Mouse (Mus musculus): ENCODE measurements at regions not wholly inside any gene's neighbourhood (a gene's known extent, or its start where the extent isn't known, plus 50 kb on each side); places are given as distances from the start of the nearest gene placed in this dataset.
"Not testable (repeated sequence)": the region's sequence is repeated elsewhere in the genome, so short reads cannot be mapped to it uniquely, and the experiment has no call there.

GRCm38 (mm10) chr10:120726369-120726768 is 172.5 kb downstream of the Msrb3 start:
- no peak for DNase-seq (ENCODE audit: low spot score in 2 of 2)

- DNase-seq (ENCODE audit: low spot score in 2 of 2), result no peak
Measured at GRCm38 (mm10) chr10:120721956-120722532, 176.9 kb downstream of the Msrb3 start.

- DNase-seq (ENCODE audit: low spot score in 2 of 2), result no peak
Measured at GRCm38 (mm10) chr10:120720981-120721380, 177.9 kb downstream of the Msrb3 start.

GRCm38 (mm10) chr10:120720061-120720460 is 178.8 kb downstream of the Msrb3 start:
- no peak for DNase-seq (ENCODE audit: low spot score in 2 of 2)

GRCm38 (mm10) chr10:120717159-120717567 is 181.7 kb downstream of the Msrb3 start:
- DNase-seq (ENCODE audit: low spot score in 2 of 2), result no peak

- DNase-seq (ENCODE audit: low spot score in 2 of 2), result no peak
Measured at GRCm38 (mm10) chr10:120716391-120716790, 182.5 kb downstream of the Msrb3 start.

- no peak for DNase-seq (ENCODE audit: low spot score in 2 of 2)
Measured at GRCm38 (mm10) chr10:120707771-120708750, 190.8 kb downstream of the Msrb3 start.

GRCm38 (mm10) chr10:120706684-120707290 is 192.1 kb downstream of the Msrb3 start:
- no peak for DNase-seq (ENCODE audit: low spot score in 2 of 2)

GRCm38 (mm10) chr10:120701833-120702232 is 197.1 kb downstream of the Msrb3 start:
- peak; percentile 25 to 57 for DNase-seq (ENCODE audit: low spot score in 2 of 2)

GRCm38 (mm10) chr10:120697275-120697856 is 201.5 kb downstream of the Msrb3 start:
- no peak for DNase-seq (ENCODE audit: low spot score in 2 of 2)

GRCm38 (mm10) chr10:120696481-120696880 is 202.4 kb downstream of the Msrb3 start:
- no peak for DNase-seq (ENCODE audit: low spot score in 2 of 2)

- no peak for DNase-seq (ENCODE audit: low spot score in 2 of 2)
Measured at GRCm38 (mm10) chr10:120694472-120694871, 204.4 kb downstream of the Msrb3 start.

- no peak for DNase-seq (ENCODE audit: low spot score in 2 of 2)
Measured at GRCm38 (mm10) chr10:120691451-120691850, 207.4 kb downstream of the Msrb3 start.

GRCm38 (mm10) chr10:120686123-120686522 is 209.9 kb upstream of the Hmga2 start:
- DNase-seq (ENCODE audit: low spot score in 2 of 2), result no peak

GRCm38 (mm10) chr10:120682021-120682420 is 205.8 kb upstream of the Hmga2 start:
- no peak for DNase-seq (ENCODE audit: low spot score in 2 of 2)

GRCm38 (mm10) chr10:120679982-120680381 is 203.7 kb upstream of the Hmga2 start:
- DNase-seq (ENCODE audit: low spot score in 2 of 2), result no peak

- no peak for DNase-seq (ENCODE audit: low spot score in 2 of 2)
Measured at GRCm38 (mm10) chr10:120678277-120678676, 202.0 kb upstream of the Hmga2 start.

- no peak for DNase-seq (ENCODE audit: low spot score in 2 of 2)
Measured at GRCm38 (mm10) chr10:120675369-120675768, 199.1 kb upstream of the Hmga2 start.

GRCm38 (mm10) chr10:120674321-120675045 is 198.2 kb upstream of the Hmga2 start:
- no peak for DNase-seq (ENCODE audit: low spot score in 2 of 2)

GRCm38 (mm10) chr10:120667678-120668031 is 191.4 kb upstream of the Hmga2 start:
- not testable (repeated sequence) for DNase-seq (ENCODE audit: low spot score in 2 of 2)

GRCm38 (mm10) chr10:120666985-120667677 is 190.9 kb upstream of the Hmga2 start:
- no peak for DNase-seq (ENCODE audit: low spot score in 2 of 2)
